Mouse (Mus musculus) forebrain, embryonic 11.5 days (tissue): ENCODE measurements at regions not wholly inside any gene's neighbourhood (a gene's known extent, or its start where the extent isn't known, plus 50 kb on each side); places are given as distances from the start of the nearest gene placed in this dataset.

ENCODE experiments used
- ATAC-seq: fragments of 200-750 bp; cut with Nextera tagmentation; replicated peaks from 2 replicates; pipeline ENCODE4 v1.8.0; 2017; ENCODE audit warnings: moderate TSS enrichment; ENCODE audit not compliant: low FRiP score
- DNase-seq: peaks from one replicate; pipeline ENCODE4 v3.0.0-alpha.2; 2017; ENCODE audit warnings: low spot score
- H3K27ac ChIP-seq: fragments of 300-500 bp; sonication (generic); 2 replicates; pipeline ENCODE4 v1.5.1; 2014; ENCODE audit warnings: low read depth, low read length
- H3K27me3 ChIP-seq: fragments of 300-500 bp; sonication (generic); 2 replicates; pipeline ENCODE4 v1.6.1; 2014; ENCODE audit warnings: mild to moderate bottlenecking, low read length, mixed read lengths; ENCODE audit not compliant: control insufficient read depth, insufficient read depth
- H3K36me3 ChIP-seq: fragments of 300-500 bp; sonication (generic); 2 replicates; pipeline ENCODE4 v1.6.1; 2014; ENCODE audit warnings: mild to moderate bottlenecking, low read length, moderate library complexity, mixed read lengths; ENCODE audit not compliant: control insufficient read depth, insufficient read depth
- H3K4me1 ChIP-seq: fragments of 300-500 bp; sonication (generic); replicated peaks from 2 replicates; pipeline ENCODE4 v1.6.1; 2014; ENCODE audit warnings: low read length, mixed read lengths; ENCODE audit not compliant: control insufficient read depth, insufficient read depth
- H3K4me2 ChIP-seq: fragments of 300-500 bp; sonication (generic); 2 replicates; pipeline ENCODE4 v1.6.1; 2014; ENCODE audit warnings: low read depth, mild to moderate bottlenecking, low read length, moderate library complexity, mixed read lengths; ENCODE audit not compliant: severe bottlenecking
- H3K4me3 ChIP-seq: fragments of 300-500 bp; sonication (generic); 2 replicates; pipeline ENCODE4 v1.5.1; 2014; ENCODE audit warnings: low read depth, low read length
- H3K9ac ChIP-seq: fragments of 300-500 bp; sonication (generic); 2 replicates; pipeline ENCODE4 v1.6.1; 2014; ENCODE audit warnings: low read length
- H3K9me3 ChIP-seq: fragments of 300-500 bp; sonication (generic); 2 replicates; pipeline ENCODE4 v1.6.1; 2016; ENCODE audit warnings: low read length, mixed read lengths; ENCODE audit not compliant: control insufficient read depth
- whole genome bisulfite sequencing: fragments of 180-500 bp; shearing (Covaris S2); extraction: QIAGEN DNeasy Blood & Tissue Kit; methylation state at CpG from one replicate; pipeline ENCODE4 v1.1.7; 2014; 5-methylcytosine and 5-hydroxymethylcytosine counted together

DNA sequence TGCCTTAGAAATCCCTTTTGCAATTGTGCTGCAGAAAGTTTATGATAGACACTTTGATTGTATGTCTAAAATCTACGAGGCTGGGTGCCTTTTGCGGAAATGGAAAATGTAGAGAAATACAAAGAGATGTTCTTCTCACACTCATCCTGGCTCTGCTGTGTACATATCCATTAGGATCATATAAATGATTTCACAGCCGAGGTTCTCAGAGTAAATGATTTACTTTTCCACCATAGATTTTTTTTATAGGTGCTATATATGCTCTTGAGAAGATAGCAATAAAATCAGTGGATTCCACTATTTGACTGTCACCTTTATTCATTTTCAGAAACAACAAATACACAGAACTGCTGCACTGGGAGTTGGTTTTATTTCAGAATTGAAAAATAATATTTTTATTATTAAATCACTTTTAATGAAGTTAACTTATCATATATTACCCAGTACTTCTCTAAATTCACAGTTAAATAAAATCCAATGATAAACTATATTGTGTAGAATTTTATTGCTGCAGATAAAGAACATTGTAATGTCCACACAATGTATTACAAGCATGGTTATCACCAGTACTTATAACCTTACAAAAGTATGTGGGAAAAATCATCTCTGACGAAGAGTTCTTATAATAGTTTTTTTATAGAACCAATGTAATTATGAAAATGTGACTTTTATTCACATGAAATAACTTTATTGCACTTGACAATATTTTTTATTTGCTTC is 1385.8 kb downstream of the Pcdh7 start:
- 89% methylated on average over 4 of the region's 4 CpGs for WGBS
- H3K4me2 ChIP-seq, result no peak overlapping the region
- H3K4me1 ChIP-seq, result no peaks in the 10 kb centered on the region
- H3K4me3 ChIP-seq, result no peak overlapping the region
- no peaks in the 10 kb centered on the region for H3K36me3 ChIP-seq
- ATAC-seq (no peak), DNase-seq (no peak)
- no peak overlapping the region for H3K9ac ChIP-seq
- no peak overlapping the region for H3K27ac ChIP-seq
- no peaks in the 10 kb centered on the region for H3K27me3 ChIP-seq
- no peaks in the 10 kb centered on the region for H3K9me3 ChIP-seq

DNA sequence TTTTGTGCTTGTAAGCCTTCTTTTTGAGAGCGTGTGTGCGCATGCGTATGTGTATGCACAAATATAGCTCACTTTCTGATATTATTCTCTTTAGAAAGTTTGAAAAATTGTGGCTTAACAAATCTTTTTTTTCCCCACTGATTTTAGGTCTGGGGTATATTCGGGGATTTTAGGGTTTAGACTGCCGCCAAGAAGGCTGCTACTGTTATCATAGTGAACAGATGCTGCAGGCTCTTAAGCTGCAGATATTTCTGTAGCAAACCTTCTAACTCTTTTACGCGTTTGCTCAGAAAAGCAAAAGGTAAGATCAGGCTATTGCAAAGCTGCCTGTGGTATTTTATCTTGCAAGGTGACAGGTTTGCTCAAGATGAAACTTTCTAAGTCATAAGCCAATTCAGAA is 1420.5 kb downstream of the Pcdh7 start:
- no peaks in the 10 kb centered on the region for H3K27me3 ChIP-seq
- no peak overlapping the region for H3K9ac ChIP-seq
- no peaks in the 10 kb centered on the region for H3K9me3 ChIP-seq
- no peak overlapping the region for H3K27ac ChIP-seq
- ATAC-seq (no peak), DNase-seq (no peak)
- 48% methylated on average over 7 of the region's 7 CpGs for WGBS
- H3K4me2 ChIP-seq, result no peak overlapping the region
- H3K36me3 ChIP-seq, result no peaks in the 10 kb centered on the region
- no peak overlapping the region for H3K4me3 ChIP-seq
- H3K4me1 ChIP-seq, result no peaks in the 10 kb centered on the region

DNA sequence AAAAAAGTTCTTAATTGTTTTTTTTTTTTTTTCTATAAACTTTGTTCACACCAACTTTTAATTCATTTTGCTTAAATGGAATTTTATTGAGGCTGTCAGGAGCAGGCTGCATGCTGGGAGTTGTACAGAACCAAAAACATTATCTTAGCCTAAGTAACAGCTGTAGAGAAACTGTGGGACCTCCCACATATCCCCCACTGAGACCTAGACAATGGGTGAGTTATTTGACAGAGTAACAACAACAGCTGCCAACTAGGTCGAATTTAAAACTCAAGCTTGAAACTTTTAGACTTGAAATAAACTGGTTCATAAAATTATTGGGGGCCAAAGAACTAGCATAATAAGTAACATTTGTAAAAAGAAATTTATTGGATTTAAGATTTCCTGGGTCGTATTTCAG is 1421.0 kb downstream of the Pcdh7 start:
- WGBS, result 30% methylated on average over 2 of the region's 2 CpGs
- DNase-seq (no peak), ATAC-seq (peak; percentile 70; the same call in 1 of the 2 replicates)
- Histone ChIP-seq H3K36me3 (no peaks in the 10 kb centered on the region), H3K9me3 (no peaks in the 10 kb centered on the region), H3K4me2 (no peak overlapping the region), H3K27me3 (no peaks in the 10 kb centered on the region), H3K4me1 (no peaks in the 10 kb centered on the region), H3K9ac (no peak overlapping the region), H3K4me3 (no peak overlapping the region), H3K27ac (no peak overlapping the region)
